Mouse (Mus musculus) heart, postnatal 0 days (tissue): ENCODE data around the gene Arhgap15. TPM values are rescaled to one million over a fixed set of nuclear protein-coding genes. Genes with fewer than 3 reads are reported as not detected.

Experiments
- ATAC-seq: fragments of 200-750 bp; cut with Nextera tagmentation; 2 replicates; pipeline ENCODE4 v1.8.0; 2017; ENCODE audit warnings: low read depth, moderate number of reproducible peaks, moderate library complexity; ENCODE audit not compliant: insufficient read depth
- DNase-seq: peaks from one replicate; pipeline ENCODE4 v3.0.0-alpha.2; 2016; ENCODE audit warnings: low spot score
- H3K27ac ChIP-seq: fragments of 300-500 bp; sonication (generic); 2 replicates; pipeline ENCODE4 v1.5.1; 2014; ENCODE audit warnings: low read depth, mild to moderate bottlenecking
- H3K27me3 ChIP-seq: fragments of 300-500 bp; sonication (generic); 2 replicates; pipeline ENCODE4 v1.6.1; 2014; ENCODE audit warnings: low read length, mixed read lengths; ENCODE audit not compliant: control insufficient read depth, insufficient read depth
- H3K36me3 ChIP-seq: fragments of 300-500 bp; sonication (generic); replicated peaks from 2 replicates; pipeline ENCODE4 v1.6.1; 2014; ENCODE audit warnings: low read length, mixed read lengths; ENCODE audit not compliant: control insufficient read depth, insufficient read depth
- H3K4me1 ChIP-seq: fragments of 300-500 bp; sonication (generic); 2 replicates; pipeline ENCODE4 v1.6.1; 2014; ENCODE audit warnings: antibody characterized with exemption; ENCODE audit not compliant: control insufficient read depth, insufficient read depth
- H3K4me2 ChIP-seq: fragments of 300-500 bp; sonication (generic); 2 replicates; pipeline ENCODE4 v1.6.1; 2014; ENCODE audit warnings: low read depth, mild to moderate bottlenecking, low read length, moderate library complexity
- H3K4me3 ChIP-seq: fragments of 300-500 bp; sonication (generic); 2 replicates; pipeline ENCODE4 v1.5.1; 2014; ENCODE audit warnings: low read depth, low read length
- H3K9ac ChIP-seq: fragments of 300-500 bp; sonication (generic); replicated peaks from 2 replicates; pipeline ENCODE4 v1.6.1; 2014; ENCODE audit warnings: low read depth, low read length, mixed read lengths
- H3K9me3 ChIP-seq: fragments of 300-500 bp; sonication (generic); replicated peaks from 2 replicates; pipeline ENCODE4 v1.6.1; 2016; ENCODE audit warnings: low read length; ENCODE audit not compliant: control insufficient read depth
- CTCF ChIP-seq: IDR thresholded peaks from 2 replicates; pipeline ENCODE4 v1.5.1; 2016; ENCODE audit warnings: antibody characterized with exemption, control low read depth, low read depth
- EP300 ChIP-seq: IDR thresholded peaks from 2 replicates; pipeline ENCODE4 v1.6.1; 2016; ENCODE audit warnings: antibody characterized with exemption, low read depth
- WGBS: fragments of 180-500 bp; shearing (Covaris S2); extraction: QIAGEN DNeasy Blood & Tissue Kit; methylation state at CpG from one replicate; pipeline ENCODE4 v1.1.7; 2014; 5-methylcytosine and 5-hydroxymethylcytosine counted together
- polyA plus RNA-seq: library from polyadenylated mRNA; unstranded; fragments of >200 nt; fragmentation: Nextera tagmentation; extraction: Ambion mirVana; gene quantifications from 2 replicates; pipeline ENCODE4 v1.2.1, GENCODE M21; 2015
- total RNA-seq: library from RNA; depleted of rRNA; stranded (reverse); fragments of >200 nt; gene quantifications from 2 replicates; pipeline ENCODE4 v1.2.3, GENCODE M21; 2014; ENCODE audit warnings: low replicate concordance

Gene Arhgap15
- total and polyA plus RNA-seq, 2 experiments from 2014 or later: 0.46 to 1.7 TPM

- WGBS: 73% methylated on average over 9 of the region's 9 CpGs
- H3K4me1 ChIP-seq: no peaks in the 10 kb centered on the region
- H3K9me3 ChIP-seq: no peaks in the 10 kb centered on the region
- no peak overlapping the region for H3K4me3 ChIP-seq
- no peaks in the 10 kb centered on the region for H3K27me3 ChIP-seq
- TF ChIP-seq EP300: no peak
- TF ChIP-seq CTCF: no peak
- no peak overlapping the region for H3K27ac ChIP-seq
- no peak for ATAC-seq
- no peak overlapping the region for H3K9ac ChIP-seq
- DNase-seq: no peak
- H3K36me3 ChIP-seq: no peaks in the 10 kb centered on the region
- H3K4me2 ChIP-seq: no peak overlapping the region
Observed at GRCm38 (mm10) chr2:44304261-44304970, 555.8 kb downstream of the Arhgap15 start.

- DNase-seq (no peak), ATAC-seq (no peak)
- Histone ChIP-seq H3K36me3 (no peaks in the 10 kb centered on the region), H3K9me3 (no peaks in the 10 kb centered on the region), H3K9ac (no peak overlapping the region), H3K27me3 (no peaks in the 10 kb centered on the region), H3K4me2 (no peak overlapping the region), H3K27ac (no peak overlapping the region), H3K4me3 (no peak overlapping the region), H3K4me1 (no peaks in the 10 kb centered on the region)
- TF ChIP-seq CTCF (no peak), EP300 (no peak)
- 72% methylated on average over 17 of the region's 17 CpGs for whole genome bisulfite sequencing
Observed at GRCm38 (mm10) chr2:44304971-44305808, 556.6 kb downstream of the Arhgap15 start.

- no peak for DNase-seq
Observed at GRCm38 (mm10) chr2:44306137-44306536, 557.5 kb downstream of the Arhgap15 start.

GRCm38 (mm10) chr2:44309124-44309523 is 560.5 kb downstream of the Arhgap15 start:
- ATAC-seq: no peak
- H3K27ac ChIP-seq: no peak overlapping the region
- DNase-seq: no peak
- WGBS: 90% methylated on average over 3 of the region's 3 CpGs
- H3K9ac ChIP-seq: no peak overlapping the region
- H3K27me3 ChIP-seq: no peaks in the 10 kb centered on the region
- H3K4me1 ChIP-seq: no peaks in the 10 kb centered on the region
- H3K9me3 ChIP-seq: no peaks in the 10 kb centered on the region
- H3K4me3 ChIP-seq: no peak overlapping the region
- no peak overlapping the region for H3K4me2 ChIP-seq
- no peaks in the 10 kb centered on the region for H3K36me3 ChIP-seq
- TF ChIP-seq CTCF (no peak), EP300 (no peak)

More at GRCm38 (mm10) chr2:44306137-44306536, 557.5 kb downstream of the Arhgap15 start:
- WGBS: 49% methylated on average over 2 of the region's 2 CpGs
- Histone ChIP-seq H3K27me3 (no peaks in the 10 kb centered on the region), H3K4me1 (no peaks in the 10 kb centered on the region), H3K27ac (no peak overlapping the region), H3K9ac (no peak overlapping the region), H3K4me3 (no peak overlapping the region), H3K9me3 (no peaks in the 10 kb centered on the region), H3K4me2 (no peak overlapping the region), H3K36me3 (no peaks in the 10 kb centered on the region)
- no peak for ATAC-seq
- TF ChIP-seq CTCF (peak; percentile 12; the same call in 1 of the 2 replicates), EP300 (no peak)

- Histone ChIP-seq H3K4me2 (no peak overlapping the region), H3K27ac (no peak overlapping the region), H3K4me3 (no peak overlapping the region), H3K27me3 (no peaks in the 10 kb centered on the region), H3K36me3 (no peaks in the 10 kb centered on the region), H3K9ac (no peak overlapping the region), H3K9me3 (no peaks in the 10 kb centered on the region), H3K4me1 (no peaks in the 10 kb centered on the region)
- TF ChIP-seq EP300 (no peak), CTCF (no peak)
- WGBS: 61% methylated on average over 1 of the region's 1 CpGs
- DNase-seq (no peak), ATAC-seq (no peak)
Observed at GRCm38 (mm10) chr2:44309556-44309955, 560.9 kb downstream of the Arhgap15 start.
